Mouse (Mus musculus) left cerebral cortex, adult 2 months (tissue): ENCODE measurements around the gene 1700020D05Rik. TPM values are rescaled to one million over a fixed set of nuclear protein-coding genes. Genes with fewer than 3 reads are reported as not detected.

Experiments used
- DNase-seq, 2 experiments: peaks; one replicate each; pipeline ENCODE4 v3.0.0; 2021 to 2022; ENCODE audit warnings: low spot score in 2 of 2, mixed read lengths in 1 of 2; ENCODE audit errors: extremely low spot score in 1 of 2
- H3K27ac ChIP-seq: fragments of 200-600 bp; 2 replicates; pipeline ENCODE4 v1.8.1; 2022
- H3K4me3 ChIP-seq: fragments of 200-600 bp; 2 replicates; pipeline ENCODE4 v1.8.1; 2022
- CTCF ChIP-seq: fragments of 200-600 bp; IDR thresholded peaks from 2 replicates; pipeline ENCODE4 v1.8.1; 2022; ENCODE audit warnings: antibody characterized with exemption, mild to moderate bottlenecking, moderate library complexity
- intact Hi-C: fragments of 180-260 bp; cut with DNase I; formaldehyde crosslinking; loops from one replicate; pipeline ENCODE4 v1.15.1; 2025
- total RNA-seq, 2 experiments: library from RNA; stranded (reverse); gene quantifications; 2 replicates each; pipeline ENCODE4 v1.2.3; 2021

The 1700020D05Rik gene
- total RNA-seq, 2 experiments from 2014 or later = 8.0 to 9.2 TPM

- Histone ChIP-seq H3K27ac (no peak overlapping the region), H3K4me3 (no peak overlapping the region)
- no peak for DNase-seq
- intact Hi-C loops = no loop called here
- TF ChIP-seq CTCF = no peak
These were observed 19.9 kb downstream of the 1700020D05Rik start for GRCm38 (mm10) chr19:5483386-5484359.

- intact Hi-C loops = no loop called here
These were observed 22.2 kb downstream of the 1700020D05Rik start for GRCm38 (mm10) chr19:5481398-5481797.

GRCm38 (mm10) chr19:5480016-5480415 is 23.6 kb downstream of the 1700020D05Rik start:
- intact Hi-C loops = no loop called here
- Histone ChIP-seq H3K27ac (no peak overlapping the region), H3K4me3 (no peak overlapping the region)
- TF ChIP-seq CTCF = no peak
- DNase-seq = no peak

More at GRCm38 (mm10) chr19:5481398-5481797, 22.2 kb downstream of the 1700020D05Rik start:
- Histone ChIP-seq H3K27ac (no peak overlapping the region), H3K4me3 (no peak overlapping the region)
- no peak for DNase-seq
- TF ChIP-seq CTCF = no peak

- no peak for DNase-seq
- Histone ChIP-seq H3K4me3 (no peak overlapping the region), H3K27ac (no peak overlapping the region)
- intact Hi-C loops = no loop called here
- TF ChIP-seq CTCF = no peak
These were observed 25.8 kb downstream of the 1700020D05Rik start for GRCm38 (mm10) chr19:5477668-5478300.

GRCm38 (mm10) chr19:5477004-5477667 is 26.5 kb downstream of the 1700020D05Rik start:
- no peak for TF ChIP-seq CTCF
- intact Hi-C loops = no loop called here
- DNase-seq = peak in 1 of 2 experiments; percentile 51
- no peak overlapping the region for H3K4me3 ChIP-seq
- no peak overlapping the region for H3K27ac ChIP-seq

GRCm38 (mm10) chr19:5475069-5475714 is 28.4 kb downstream of the 1700020D05Rik start:
- DNase-seq = no peak

GRCm38 (mm10) chr19:5474281-5475068 is 29.1 kb downstream of the 1700020D05Rik start:
- intact Hi-C loops = no loop called here
- no peak for TF ChIP-seq CTCF
- Histone ChIP-seq H3K4me3 (peak overlapping the region; percentile 53), H3K27ac (peak overlapping the region; percentile 63)
- DNase-seq = no peak

More at GRCm38 (mm10) chr19:5475069-5475714, 28.4 kb downstream of the 1700020D05Rik start:
- H3K27ac ChIP-seq = peak overlapping the region; percentile 55
- TF ChIP-seq CTCF = no peak
- H3K4me3 ChIP-seq = peak overlapping the region; percentile 53
- intact Hi-C loops = no loop called here

GRCm38 (mm10) chr19:5473720-5474119 is 29.9 kb downstream of the 1700020D05Rik start, which contains the start of gene Efemp2:
Efemp2 (plus strand) TSS chr19:5473954.
- TF ChIP-seq CTCF = no peak
- Histone ChIP-seq H3K4me3 (peak within 1 kb of the TSS; percentile 53), H3K27ac (peak within 1 kb of the TSS; percentile 63)
- DNase-seq = peak; percentile 61 to 72
- intact Hi-C loops = no loop called here

- no peak for DNase-seq
- TF ChIP-seq CTCF = peak; percentile 40
- no peak overlapping the region for H3K4me3 ChIP-seq
- intact Hi-C loops = no loop called here
- no peak overlapping the region for H3K27ac ChIP-seq
These were observed 30.7 kb downstream of the 1700020D05Rik start for GRCm38 (mm10) chr19:5472857-5473256.

GRCm38 (mm10) chr19:5471846-5472245 is 31.7 kb downstream of the 1700020D05Rik start:
- no peak overlapping the region for H3K4me3 ChIP-seq
- H3K27ac ChIP-seq = no peak overlapping the region
- DNase-seq = no peak
- no peak for TF ChIP-seq CTCF
- intact Hi-C loops = no loop called here

- no peak within 1 kb of the TSS for H3K27ac ChIP-seq
- no peak for TF ChIP-seq CTCF
- intact Hi-C loops = no loop called here
- no peak within 1 kb of the TSS for H3K4me3 ChIP-seq
- DNase-seq = no peak
These were observed 35.2 kb downstream of the 1700020D05Rik start, which contains the start of gene Ctsw for GRCm38 (mm10) chr19:5468374-5468773. Ctsw (minus strand) TSS chr19:5468507.
